Comparison of ENCODE assay signal across 19 mouse cellular contexts in genomic region chr1:39751537-39751936, GRCm38 (mm10). TPM values are rescaled to one million over a fixed set of nuclear protein-coding genes. Genes with fewer than 3 reads are reported as not detected.
"Had no signal": no experiment of that assay in that cellular context is flagged by ENCODE, and none has a peak within 500 bp of the region (broad histone marks: within the 10 kb centered on the region; RNA-seq: fewer than 3 reads in every experiment).

No protein-coding gene starts in this region.

- H3K27me3 ChIP-seq: midbrain, embryonic 12.5 days; neural tube, embryonic 12.5 days had no signal

- H3K4me3 ChIP-seq: midbrain, embryonic 10.5 days; midbrain, embryonic 12.5 days; neural tube, embryonic 12.5 days had no signal

- H3K9me3 ChIP-seq: midbrain, embryonic 10.5 days; midbrain, embryonic 12.5 days; neural tube, embryonic 12.5 days had no signal

- H3K36me3 ChIP-seq: midbrain, embryonic 10.5 days; midbrain, embryonic 12.5 days; neural tube, embryonic 12.5 days had no signal

- ATAC-seq: midbrain, embryonic 16.5 days had no signal

- DNase-seq: lung, adult 18-20 months; lung, embryonic 14.5 days; lung, postnatal 10 days; lung, postnatal 4 days; midbrain, embryonic 14.5 days; right cerebral cortex, postnatal 14 days; spleen, adult 18-20 months; thymus, adult 18-20 months; thymus, postnatal 14 days; thymus, postnatal 36 days had no signal

- H3K4me2 ChIP-seq: lung, embryonic 14.5 days; midbrain, embryonic 12.5 days; neural tube, embryonic 12.5 days had no signal

- H3K27ac ChIP-seq: midbrain, embryonic 10.5 days; midbrain, embryonic 12.5 days; neural tube, embryonic 12.5 days had no signal

- H3K9ac ChIP-seq: lung, embryonic 14.5 days; midbrain, embryonic 12.5 days; neural tube, embryonic 12.5 days had no signal

RNA-seq across cellular contexts. Expression of gene Rfx8, which starts 30.7 kb away (rescaled TPM):
- polyA plus RNA-seq: neural tube, embryonic 12.5 days had no signal

RNA-seq across cellular contexts. Expression of gene Gm3646, which starts 53.6 kb away (rescaled TPM):
- polyA plus RNA-seq: lung, embryonic 14.5 days; lung, embryonic 16.5 days; midbrain, embryonic 10.5 days; midbrain, embryonic 12.5 days; midbrain, embryonic 14.5 days; midbrain, embryonic 16.5 days; neural tube, embryonic 12.5 days; neural tube, embryonic 14.5 days; stomach, embryonic 14.5 days; stomach, embryonic 16.5 days; thymus, postnatal 0 days had no signal
